Mouse (Mus musculus): ENCODE results near the gene Gm10392. TPM values are rescaled to one million over a fixed set of nuclear protein-coding genes. Genes with fewer than 3 reads are reported as not detected.

Gene Gm10392
- polyA plus RNA-seq, 1 experiment from 2014 or later: 0.10 TPM

DNA sequence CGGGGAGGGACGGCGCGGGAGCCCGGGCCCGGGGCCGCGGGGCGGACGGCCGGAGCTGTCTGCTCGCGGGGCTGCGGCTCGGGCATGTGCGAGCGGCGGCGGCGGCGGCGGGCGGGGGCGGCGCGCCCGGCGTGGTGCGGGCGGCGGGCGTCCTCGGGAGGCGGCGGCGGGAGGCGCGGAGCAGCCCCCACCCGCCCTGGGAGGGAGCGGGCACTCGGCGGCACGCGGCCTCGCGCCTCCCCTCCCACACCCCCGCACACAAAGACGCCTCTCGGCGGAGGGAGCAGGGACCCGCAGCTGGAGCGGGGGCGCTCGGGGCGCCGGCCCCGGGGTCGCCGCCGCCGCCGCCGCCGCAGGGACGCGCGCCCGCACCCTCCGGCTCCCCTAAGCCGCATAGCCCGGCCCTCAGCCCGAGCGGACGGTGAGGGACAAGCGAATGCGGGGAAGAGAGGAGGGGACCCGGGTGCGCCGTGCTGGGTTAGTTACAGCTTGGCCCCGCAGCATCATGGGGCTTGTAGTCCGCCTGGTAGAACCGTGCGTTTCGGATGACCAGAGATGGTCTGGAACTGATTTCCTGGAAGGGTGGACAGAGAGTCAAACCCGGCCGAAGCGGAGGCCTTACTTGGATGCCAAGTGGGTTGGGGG lies 29.3 kb downstream of the Gm10392 start, which contains the start of gene Ankrd13b:
Gene Ankrd13b (minus strand): TSS at position 88 of the 645 bp plus-strand sequence.
- no peak within 1 kb of the TSS for H3K27ac ChIP-seq
- H3K4me3 ChIP-seq (replicated peaks): peak within 1 kb of the TSS; percentile 72
- peak within 1 kb of the TSS; percentile 98 for H3K4me2 ChIP-seq
- peak within 1 kb of the TSS; percentile 75 for H3K9ac ChIP-seq
- H3K36me3 ChIP-seq: no peaks in the 10 kb centered on the region
- H3K27me3 ChIP-seq: peaks cover 34% of the 10 kb centered on the region
- peaks cover 62% of the 10 kb centered on the region for H3K4me1 ChIP-seq (replicated peaks)
- DNase-seq: no peak
- 0 out of 2 replicates have a peak, but pooled peaks have one; percentile 9 for ATAC-seq (ENCODE audit: low read depth)
- H3K9me3 ChIP-seq (replicated peaks): no peaks in the 10 kb centered on the region
- WGBS (ENCODE audit: insufficient replicate concordance): under 1% methylated on average over 67 of the region's 87 CpGs

DNA sequence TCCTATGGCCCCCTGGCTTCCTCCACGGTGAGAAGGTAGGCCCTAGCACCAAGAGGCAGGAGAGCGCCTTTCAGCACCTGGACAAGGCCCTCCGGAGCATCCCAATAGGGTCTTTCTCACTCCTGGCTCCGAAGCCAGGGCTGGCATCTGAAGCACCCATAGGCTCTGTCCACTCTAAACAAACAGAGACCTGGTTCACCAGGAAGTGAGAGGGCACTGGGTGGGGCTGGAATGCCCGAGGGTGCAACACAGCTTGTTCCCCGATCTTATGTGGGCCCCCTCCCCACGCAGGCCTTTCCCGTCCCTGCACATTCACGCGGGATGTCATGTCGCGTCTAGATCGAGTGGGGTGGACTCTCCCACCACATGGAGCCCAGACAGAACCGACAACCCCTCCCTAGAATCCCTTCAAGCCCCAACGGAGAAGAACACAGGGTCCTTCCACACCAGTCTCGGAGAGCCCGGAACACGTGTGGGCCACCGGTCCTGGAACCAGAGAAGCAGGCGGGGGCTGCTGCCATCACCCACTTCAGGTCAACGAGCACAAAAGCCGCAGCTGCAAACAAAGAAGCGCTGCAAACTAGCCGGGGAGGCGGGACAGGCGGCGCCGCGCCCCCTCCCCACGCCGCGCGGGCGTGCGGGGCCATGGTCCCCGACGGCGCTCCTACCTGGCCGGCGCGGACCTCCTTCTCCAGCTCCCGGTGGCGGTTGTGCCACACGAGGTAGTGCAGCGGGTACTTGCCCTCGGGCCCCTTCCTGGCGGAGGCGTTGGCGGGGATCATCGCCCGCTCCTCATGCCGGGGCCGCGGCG lies 30.0 kb downstream of the Gm10392 start:
- Histone ChIP-seq H3K4me3 (replicated peaks) (peak overlapping the region; percentile 72), H3K9ac (peak overlapping the region; percentile 75), H3K9me3 (replicated peaks) (no peaks in the 10 kb centered on the region), H3K27me3 (peaks cover 34% of the 10 kb centered on the region), H3K4me2 (peak overlapping the region; percentile 96), H3K4me1 (replicated peaks) (peaks cover 55% of the 10 kb centered on the region), H3K27ac (no peak overlapping the region), H3K36me3 (no peaks in the 10 kb centered on the region)
- WGBS (ENCODE audit: insufficient replicate concordance): 6% methylated on average over 55 of the region's 55 CpGs
- no peak for ATAC-seq (ENCODE audit: low read depth)
- no peak for DNase-seq

DNA sequence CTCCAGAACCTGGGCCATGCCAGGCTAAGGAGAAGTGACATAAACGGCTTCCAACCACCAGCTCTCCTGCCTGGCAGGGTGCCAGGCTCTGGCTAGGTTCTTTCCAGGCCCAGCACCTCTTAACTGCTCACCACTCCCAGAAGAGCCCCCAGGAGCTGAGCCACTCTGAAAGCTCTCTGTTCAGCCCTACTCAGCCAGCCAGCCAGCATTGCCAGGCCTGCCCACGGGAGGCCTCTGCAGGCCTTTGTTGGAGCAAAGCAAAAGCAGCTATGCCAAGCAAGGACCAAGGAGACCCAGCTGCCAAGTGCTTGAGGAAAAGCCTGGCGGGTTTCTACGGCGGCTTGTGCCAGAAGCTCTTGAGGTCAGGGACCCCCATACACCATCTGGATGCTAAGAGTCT lies 32.2 kb downstream of the Gm10392 start:
- ATAC-seq (ENCODE audit: low read depth) (no peak), DNase-seq (no peak)
- no peak overlapping the region for H3K9ac ChIP-seq
- H3K36me3 ChIP-seq: no peaks in the 10 kb centered on the region
- no peak overlapping the region for H3K4me2 ChIP-seq
- H3K27me3 ChIP-seq: peaks cover 34% of the 10 kb centered on the region
- H3K27ac ChIP-seq: no peak overlapping the region
- H3K9me3 ChIP-seq (replicated peaks): no peaks in the 10 kb centered on the region
- 76% methylated on average over 5 of the region's 5 CpGs for WGBS (ENCODE audit: insufficient replicate concordance)
- H3K4me1 ChIP-seq (replicated peaks): peaks cover 49% of the 10 kb centered on the region
- no peak overlapping the region for H3K4me3 ChIP-seq (replicated peaks)

DNA sequence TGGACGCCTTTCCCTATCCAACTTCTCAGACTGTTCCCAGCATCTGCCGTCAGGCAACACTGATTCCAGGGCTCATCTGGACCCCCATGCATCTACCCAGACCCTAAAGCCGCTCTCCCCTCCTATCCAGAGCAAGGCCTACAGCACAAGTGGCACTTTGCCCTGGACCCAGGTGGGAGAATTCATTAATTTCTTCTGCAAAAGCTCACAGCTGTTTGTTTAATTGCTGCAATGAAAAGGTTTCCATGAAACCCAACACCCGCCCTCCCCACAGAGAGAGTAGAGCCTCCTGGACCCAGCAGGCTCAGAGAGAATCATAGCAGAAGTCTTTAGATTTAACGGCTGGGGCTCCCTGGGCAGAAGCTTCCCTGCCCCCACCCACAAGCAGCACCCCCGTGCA lies 33.8 kb downstream of the Gm10392 start:
- H3K9me3 ChIP-seq (replicated peaks): no peaks in the 10 kb centered on the region

DNA sequence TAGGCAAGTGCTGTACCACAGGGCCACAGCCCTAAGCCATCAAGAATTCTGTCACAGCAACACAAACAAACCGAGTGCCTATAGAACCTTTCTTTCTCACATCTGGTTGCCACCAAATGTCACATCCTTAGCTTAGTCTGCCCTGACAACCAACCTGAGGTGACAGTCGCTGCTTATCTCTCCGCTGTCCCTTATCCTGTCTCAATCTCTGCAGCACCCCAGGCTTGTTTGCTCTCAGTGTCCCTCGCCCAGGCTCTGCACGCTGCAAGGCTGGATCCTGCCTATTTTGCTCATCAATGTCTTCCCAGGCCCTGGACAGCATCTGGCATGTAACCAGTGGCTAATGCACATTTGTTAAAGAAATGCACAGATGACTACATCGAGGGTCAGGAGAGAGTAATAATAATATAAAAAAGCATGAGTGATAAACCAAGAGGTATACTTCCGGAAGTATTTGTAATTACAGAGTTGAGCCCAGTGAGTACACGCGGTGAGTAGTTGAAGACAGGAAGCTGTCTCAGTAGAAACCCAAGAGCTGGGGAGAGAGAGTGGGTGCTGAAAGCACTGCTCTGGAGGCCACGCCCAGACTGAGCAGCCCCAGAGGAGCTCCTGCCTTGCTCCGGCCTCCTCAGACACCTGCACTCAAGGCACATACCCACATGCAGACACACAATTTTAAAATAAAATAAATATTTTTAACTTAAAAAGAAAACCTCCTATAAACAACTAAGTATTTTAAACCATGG lies 35.3 kb downstream of the Gm10392 start:
- no peaks in the 10 kb centered on the region for H3K9me3 ChIP-seq (replicated peaks)
- no peak overlapping the region for H3K4me3 ChIP-seq (replicated peaks)
- no peak for ATAC-seq (ENCODE audit: low read depth)
- 44% methylated on average over 11 of the region's 11 CpGs for WGBS (ENCODE audit: insufficient replicate concordance)
- H3K27ac ChIP-seq: no peak overlapping the region
- DNase-seq: no peak
- peaks cover 10% of the 10 kb centered on the region for H3K27me3 ChIP-seq
- H3K36me3 ChIP-seq: no peaks in the 10 kb centered on the region
- H3K9ac ChIP-seq: no peak overlapping the region
- H3K4me1 ChIP-seq (replicated peaks): peaks cover 21% of the 10 kb centered on the region
- no peak overlapping the region for H3K4me2 ChIP-seq

More for the DNA sequence above, 33.8 kb downstream of the Gm10392 start:
- no peak for DNase-seq
- H3K27me3 ChIP-seq: peaks cover 25% of the 10 kb centered on the region
- H3K36me3 ChIP-seq: no peaks in the 10 kb centered on the region
- H3K9ac ChIP-seq: no peak overlapping the region
- no peak for ATAC-seq (ENCODE audit: low read depth)
- H3K4me2 ChIP-seq: no peak overlapping the region
- no peak overlapping the region for H3K27ac ChIP-seq
- H3K4me1 ChIP-seq (replicated peaks): peaks cover 33% of the 10 kb centered on the region
- WGBS (ENCODE audit: insufficient replicate concordance): 70% methylated on average over 6 of the region's 6 CpGs
- no peak overlapping the region for H3K4me3 ChIP-seq (replicated peaks)

DNA sequence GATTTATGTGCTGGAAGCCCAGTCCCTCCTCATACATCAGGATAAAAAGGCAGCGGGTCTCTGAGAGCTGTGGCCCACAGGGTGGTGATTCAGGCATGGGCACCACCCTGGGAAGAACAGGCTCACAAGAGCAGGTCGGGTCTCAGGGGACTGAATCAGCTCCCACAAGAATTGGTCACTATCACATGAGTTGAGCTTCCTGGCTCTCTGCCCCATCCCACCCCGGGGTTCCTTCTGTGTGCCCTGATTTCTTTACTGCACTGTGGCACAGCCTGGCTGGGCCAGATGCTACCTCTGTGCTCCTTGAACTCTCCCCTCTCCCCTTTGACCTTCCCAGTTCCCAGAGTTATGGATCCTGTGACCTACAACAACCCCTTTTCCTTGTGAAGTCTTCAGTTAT lies 36.0 kb downstream of the Gm10392 start:
- H3K9me3 ChIP-seq (replicated peaks): no peaks in the 10 kb centered on the region
- no peak for ATAC-seq (ENCODE audit: low read depth)
- no peaks in the 10 kb centered on the region for H3K36me3 ChIP-seq
- DNase-seq: no peak
- no peak overlapping the region for H3K27ac ChIP-seq
- WGBS (ENCODE audit: insufficient replicate concordance): 57% methylated on average over 3 of the region's 3 CpGs
- H3K9ac ChIP-seq: no peak overlapping the region
- H3K4me3 ChIP-seq (replicated peaks): no peak overlapping the region
- peaks cover 15% of the 10 kb centered on the region for H3K4me1 ChIP-seq (replicated peaks)
- no peak overlapping the region for H3K4me2 ChIP-seq
- peaks cover 4% of the 10 kb centered on the region for H3K27me3 ChIP-seq

DNA sequence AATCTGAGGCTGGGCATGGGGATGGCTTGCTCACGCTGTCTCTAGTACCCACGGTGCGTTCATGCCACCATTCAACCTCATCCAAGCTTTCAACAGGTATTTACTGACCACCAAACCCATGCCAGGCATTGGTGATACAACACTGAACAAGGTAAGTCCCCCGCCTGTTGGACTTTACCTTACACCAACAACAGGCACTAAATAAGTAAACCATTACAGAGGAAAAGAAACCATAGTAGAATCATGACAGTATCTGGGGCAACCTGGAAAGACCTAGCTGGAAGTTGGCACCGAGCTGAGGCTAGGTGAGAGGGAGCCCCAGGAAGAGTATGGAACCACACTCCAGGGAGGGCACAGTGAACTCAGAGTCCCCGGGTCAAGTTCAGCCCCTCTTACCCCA lies 42.1 kb downstream of the Gm10392 start:
- H3K4me1 ChIP-seq (replicated peaks): peaks cover 7% of the 10 kb centered on the region
- no peaks in the 10 kb centered on the region for H3K27me3 ChIP-seq
- no peak overlapping the region for H3K4me2 ChIP-seq
- no peaks in the 10 kb centered on the region for H3K9me3 ChIP-seq (replicated peaks)
- H3K9ac ChIP-seq: no peak overlapping the region
- ATAC-seq (ENCODE audit: low read depth): no peak
- no peak overlapping the region for H3K27ac ChIP-seq
- peaks cover 7% of the 10 kb centered on the region for H3K36me3 ChIP-seq
- WGBS (ENCODE audit: insufficient replicate concordance): 81% methylated on average over 6 of the region's 6 CpGs
- no peak for DNase-seq
- no peak overlapping the region for H3K4me3 ChIP-seq (replicated peaks)

DNA sequence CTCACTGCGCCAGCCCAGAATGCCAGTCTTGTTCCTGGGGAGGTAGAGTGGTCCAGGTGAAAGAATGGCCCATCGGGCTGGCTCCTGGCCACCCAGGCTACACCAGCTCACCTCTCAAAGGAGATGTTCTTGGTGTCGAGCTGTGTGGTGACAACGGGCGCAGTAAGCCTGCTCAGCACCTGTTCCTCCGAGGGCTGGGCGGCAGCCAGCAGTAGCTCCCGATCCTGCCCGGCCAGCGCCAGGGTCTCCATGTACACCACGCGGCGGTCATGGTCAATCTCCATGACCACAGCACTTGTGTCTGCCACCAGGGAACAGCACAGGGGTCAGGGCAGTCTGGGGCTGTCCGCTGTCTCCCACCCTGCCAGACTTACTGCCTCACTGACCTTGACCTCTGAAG lies 42.8 kb downstream of the Gm10392 start:
- DNase-seq (no peak), ATAC-seq (ENCODE audit: low read depth) (no peak)
- Histone ChIP-seq H3K36me3 (peaks cover 14% of the 10 kb centered on the region), H3K4me2 (no peak overlapping the region), H3K4me1 (replicated peaks) (peaks cover 7% of the 10 kb centered on the region), H3K27ac (no peak overlapping the region), H3K4me3 (replicated peaks) (no peak overlapping the region), H3K27me3 (no peaks in the 10 kb centered on the region), H3K9ac (no peak overlapping the region), H3K9me3 (replicated peaks) (no peaks in the 10 kb centered on the region)
- WGBS (ENCODE audit: insufficient replicate concordance): 85% methylated on average over 14 of the region's 14 CpGs

DNA sequence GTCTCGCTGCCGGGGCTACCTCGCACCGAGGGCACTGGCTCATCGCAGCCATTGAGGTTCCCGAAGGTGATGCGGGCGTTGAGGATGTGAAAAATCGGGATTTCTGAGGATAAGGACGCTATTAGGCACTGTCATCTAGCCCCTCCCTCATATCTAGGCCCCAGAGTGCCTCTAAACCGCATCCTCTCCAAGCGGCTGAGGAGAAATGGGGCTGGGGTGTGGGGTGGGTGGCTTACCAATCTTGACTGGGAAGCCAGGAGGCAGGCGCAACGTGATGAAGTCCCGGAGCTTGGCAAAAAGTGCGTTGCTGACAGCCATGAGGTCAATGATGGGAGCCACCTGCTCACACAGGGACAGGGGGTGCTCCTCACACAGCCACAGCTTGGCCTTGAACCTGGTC lies 46.2 kb downstream of the Gm10392 start:
- no peak for ATAC-seq (ENCODE audit: low read depth)
- WGBS (ENCODE audit: insufficient replicate concordance): 85% methylated on average over 16 of the region's 16 CpGs

DNA sequence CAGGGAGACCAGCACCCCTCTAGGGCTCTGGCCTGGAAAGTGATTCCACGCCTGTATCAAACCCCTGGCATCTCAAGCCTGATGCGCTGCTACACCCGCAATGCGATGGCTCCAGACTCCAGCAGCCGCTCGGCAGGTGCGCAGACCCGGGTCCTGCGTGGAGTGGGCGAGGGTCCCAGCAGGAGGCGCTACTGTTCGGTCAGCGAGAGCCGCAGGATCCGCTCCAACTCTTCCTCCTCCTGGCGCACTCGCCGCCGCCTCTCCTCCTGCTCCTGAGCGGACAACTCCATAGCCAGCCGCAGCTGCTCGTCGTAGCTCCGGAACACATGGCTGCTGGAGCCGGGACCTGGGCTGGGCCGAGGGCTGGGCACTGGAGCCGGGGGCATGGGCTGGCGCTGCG lies 47.6 kb downstream of the Gm10392 start:
- DNase-seq (no peak), ATAC-seq (ENCODE audit: low read depth) (no peak)
- H3K4me2 ChIP-seq: no peak overlapping the region
- peaks cover 18% of the 10 kb centered on the region for H3K36me3 ChIP-seq
- H3K4me1 ChIP-seq (replicated peaks): peaks cover 10% of the 10 kb centered on the region
- WGBS (ENCODE audit: insufficient replicate concordance): 84% methylated on average over 29 of the region's 29 CpGs
- no peak overlapping the region for H3K27ac ChIP-seq
- H3K9me3 ChIP-seq (replicated peaks): no peaks in the 10 kb centered on the region
- H3K27me3 ChIP-seq: peaks cover 32% of the 10 kb centered on the region
- H3K4me3 ChIP-seq (replicated peaks): no peak overlapping the region
- no peak overlapping the region for H3K9ac ChIP-seq

More for the DNA sequence above, 46.2 kb downstream of the Gm10392 start:
- Histone ChIP-seq H3K4me2 (no peak overlapping the region), H3K4me1 (replicated peaks) (peaks cover 9% of the 10 kb centered on the region), H3K27me3 (peaks cover 18% of the 10 kb centered on the region), H3K9me3 (replicated peaks) (no peaks in the 10 kb centered on the region), H3K9ac (no peak overlapping the region), H3K27ac (no peak overlapping the region), H3K36me3 (peaks cover 18% of the 10 kb centered on the region), H3K4me3 (replicated peaks) (no peak overlapping the region)
- DNase-seq: no peak

DNA sequence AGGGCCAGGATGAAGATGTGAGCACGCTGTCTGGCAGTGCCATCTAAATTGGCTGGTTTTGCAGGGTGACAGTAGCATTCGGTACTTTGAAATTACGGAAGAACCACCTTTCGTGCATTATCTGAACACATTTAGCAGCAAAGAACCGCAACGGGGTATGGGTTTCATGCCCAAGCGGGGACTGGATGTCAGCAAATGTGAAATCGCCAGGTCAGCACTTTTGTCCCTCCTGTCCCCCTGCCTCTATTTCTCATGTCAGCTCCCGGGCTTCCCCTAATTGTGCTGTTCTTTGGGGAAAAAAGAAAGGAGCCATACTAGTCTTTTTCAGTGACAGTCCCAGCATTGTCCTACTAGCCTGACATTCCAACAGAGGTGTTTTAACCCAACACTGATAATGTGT lies 50.6 kb downstream of the Gm10392 start:
- Histone ChIP-seq H3K9me3 (replicated peaks) (no peaks in the 10 kb centered on the region), H3K4me2 (no peak overlapping the region), H3K27ac (no peak overlapping the region), H3K4me3 (replicated peaks) (no peak overlapping the region), H3K27me3 (peaks cover 62% of the 10 kb centered on the region), H3K36me3 (peaks cover 18% of the 10 kb centered on the region), H3K9ac (no peak overlapping the region), H3K4me1 (replicated peaks) (peaks cover 10% of the 10 kb centered on the region)
- 69% methylated on average over 9 of the region's 9 CpGs for WGBS (ENCODE audit: insufficient replicate concordance)
- DNase-seq: no peak
- ATAC-seq (ENCODE audit: low read depth): no peak
